Mouse (Mus musculus) CH12F3 (cell line): ENCODE measurements around the gene Eid3.

Source experiments
- in situ Hi-C: fragments of 300-500 bp; cut with MboI; formaldehyde crosslinking; loops from 2 replicates; pipeline ENCODE4 v1.14.3; 2020; ENCODE audit warnings: low sequenced_read_pairs

Eid3 gene

DNA sequence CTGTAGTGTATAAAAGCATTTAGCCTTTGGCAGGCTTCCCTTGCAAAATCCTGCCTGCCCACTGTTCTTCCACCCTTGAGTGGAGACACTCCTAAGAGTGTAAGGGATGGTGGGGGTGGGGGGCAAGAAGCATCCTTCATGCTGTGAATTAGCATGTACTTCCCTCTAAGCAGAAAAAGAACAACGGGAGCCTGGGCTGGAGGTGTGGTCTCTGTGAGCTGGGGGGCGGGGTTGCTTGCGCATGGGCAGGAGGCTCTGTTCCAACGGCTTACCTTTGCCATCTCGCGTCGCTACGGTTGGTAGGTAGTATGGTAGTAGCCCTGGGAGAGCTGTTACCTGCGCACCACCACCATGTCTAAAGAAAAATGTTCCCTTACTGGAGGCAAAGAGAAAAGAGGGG lies at the start of gene Eid3:
Gene Eid3 (plus strand): TSS at position 271 of the 400 bp plus-strand sequence.
- in situ Hi-C loops: no loop called here

DNA sequence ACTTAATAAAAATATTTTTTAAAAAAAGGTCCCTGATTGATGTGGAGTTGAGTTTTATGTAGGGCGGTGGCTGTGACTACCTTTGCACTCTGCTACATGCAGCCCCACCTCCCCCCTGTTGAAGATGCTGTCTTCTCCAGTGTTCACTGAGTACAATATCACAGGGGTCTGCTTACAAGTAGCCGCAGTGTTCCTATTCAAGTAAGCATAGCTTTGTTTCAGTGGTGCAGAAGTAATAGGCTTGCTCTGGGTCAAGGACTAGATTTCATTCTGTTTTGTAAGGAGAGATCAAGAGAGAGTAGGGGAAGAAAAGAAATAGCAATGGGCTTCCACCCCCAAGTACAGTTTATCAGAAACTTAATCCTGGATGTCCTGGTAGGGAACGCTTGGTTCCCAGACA lies 48.9 kb upstream of the Eid3 start:
- in situ Hi-C loops: no loop called here

GRCm38 (mm10) chr10:82817936-82818335 lies 48.5 kb upstream of the Eid3 start:
- in situ Hi-C loops: no loop called here

GRCm38 (mm10) chr10:82818661-82819060 lies 47.8 kb upstream of the Eid3 start:
- in situ Hi-C loops: no loop called here

DNA sequence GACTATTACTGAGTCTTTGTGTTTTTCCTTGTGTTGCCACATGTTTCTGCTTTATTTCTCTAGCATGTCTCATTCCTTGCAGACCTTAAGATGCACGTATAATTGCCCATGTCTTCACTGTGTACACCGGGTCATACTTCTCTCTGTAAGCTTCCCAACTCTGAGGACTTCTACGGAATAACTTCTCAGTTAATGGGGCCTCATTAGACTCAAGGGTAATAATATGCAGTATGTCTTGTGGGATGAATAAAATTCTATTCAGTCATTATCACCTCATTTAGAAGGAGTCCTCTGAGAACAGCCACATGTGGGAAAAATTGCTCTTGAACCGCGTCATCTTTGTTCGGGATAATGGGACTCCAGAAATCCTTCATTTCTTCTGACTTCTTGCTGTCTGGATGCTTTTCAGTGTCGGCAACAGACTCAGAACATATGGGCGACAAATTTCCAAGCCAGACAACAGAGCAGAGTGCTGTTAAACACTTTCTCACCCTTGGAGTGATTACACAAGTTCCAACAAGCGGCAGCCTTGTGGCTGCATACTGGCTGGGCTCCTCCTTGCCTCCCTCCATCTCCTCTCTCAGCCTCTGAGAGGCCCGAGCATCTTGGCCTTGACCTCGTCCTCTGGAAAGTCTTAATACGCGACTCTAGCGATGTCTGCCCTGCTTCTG lies 43.2 kb upstream of the Eid3 start:
- in situ Hi-C loops: no loop called here

DNA sequence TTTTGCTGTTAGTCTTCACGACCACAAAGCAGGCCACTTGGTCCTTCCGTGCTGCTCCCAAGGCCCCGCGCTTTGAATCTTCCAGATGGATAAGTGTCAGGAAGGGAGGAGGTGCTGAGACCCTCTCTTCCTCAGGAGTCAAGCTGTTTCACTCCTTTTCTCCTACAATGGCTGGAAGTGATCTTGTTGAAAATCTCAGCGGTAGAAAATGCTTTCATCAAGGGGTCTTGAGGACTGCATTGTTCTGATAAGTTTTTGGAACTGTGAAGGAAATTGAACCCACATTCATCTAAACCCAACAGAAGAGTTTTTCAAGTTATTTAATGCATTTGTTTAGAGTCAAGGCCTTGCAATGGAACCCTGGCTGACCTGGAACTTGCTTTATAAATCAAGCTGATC lies 42.6 kb upstream of the Eid3 start:
- in situ Hi-C loops: no loop called here

- in situ Hi-C loops: no loop called here
Observed at GRCm38 (mm10) chr10:82824541-82824940, 41.9 kb upstream of the Eid3 start.

DNA sequence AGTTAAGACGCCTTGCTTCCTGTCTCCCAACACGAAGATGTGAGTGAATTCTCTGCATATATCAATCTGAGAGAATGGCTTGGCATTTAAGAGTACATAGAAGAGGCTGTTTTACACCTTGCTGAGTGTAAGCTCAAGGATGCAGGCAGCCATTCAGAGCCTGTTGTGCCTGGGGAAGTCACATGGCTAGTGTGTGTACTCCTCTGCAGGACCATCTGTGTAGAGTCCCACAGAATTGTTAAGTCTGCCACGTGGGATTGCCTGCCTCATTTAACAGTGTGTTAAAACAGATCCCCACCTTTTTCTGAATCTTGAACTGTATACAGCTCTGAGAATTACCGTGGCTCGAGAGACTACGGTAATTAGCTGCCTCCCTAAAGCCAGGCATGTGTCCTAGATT lies 39.9 kb upstream of the Eid3 start:
- in situ Hi-C loops: no loop called here

DNA sequence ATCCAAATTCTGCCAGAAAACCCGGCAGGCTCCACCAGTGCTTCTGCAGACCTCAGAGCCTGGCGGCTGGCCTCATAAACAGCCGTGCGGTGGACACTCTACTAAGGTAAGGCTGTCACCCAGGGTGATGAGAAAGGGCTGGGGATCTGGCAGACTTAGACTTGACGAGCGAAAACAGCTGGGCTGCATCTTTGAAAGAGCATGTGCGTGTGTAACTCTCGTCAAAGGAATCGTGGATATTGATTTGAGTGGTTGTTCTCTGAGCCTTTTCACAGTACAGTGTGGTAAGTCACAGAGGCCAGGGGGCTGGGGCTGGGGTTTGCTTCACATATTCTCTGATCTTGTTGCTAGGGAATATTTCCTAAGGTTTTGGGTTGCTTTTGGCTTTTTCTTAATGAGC lies 32.5 kb upstream of the Eid3 start, which contains the start of gene Txnrd1:
Gene Txnrd1 (plus strand): TSS at position 26 of the 400 bp plus-strand sequence.
- in situ Hi-C loops: no loop called here

GRCm38 (mm10) chr10:82835898-82836297 lies 30.5 kb upstream of the Eid3 start:
- in situ Hi-C loops: no loop called here

DNA sequence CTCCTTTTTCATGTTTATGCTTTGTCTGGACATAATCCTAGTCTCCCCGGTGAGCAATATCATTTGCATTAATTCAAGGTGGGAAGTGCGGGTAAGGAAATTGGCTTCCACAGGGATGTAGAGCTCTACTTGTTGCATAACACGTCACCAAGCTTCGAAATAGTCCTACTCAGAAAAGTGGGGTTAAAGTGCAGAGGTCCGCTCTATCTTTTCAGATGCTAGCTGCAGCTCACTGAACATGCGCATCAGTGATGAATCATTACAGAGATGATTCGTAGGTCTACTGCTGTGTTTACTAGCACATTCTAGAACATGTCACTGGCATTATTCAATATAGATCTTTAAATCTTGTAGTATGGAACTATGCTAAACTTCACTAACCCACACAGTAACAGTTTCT lies 28.0 kb upstream of the Eid3 start:
- in situ Hi-C loops: no loop called here

- in situ Hi-C loops: no loop called here
Observed at GRCm38 (mm10) chr10:82844090-82844489, 22.3 kb upstream of the Eid3 start.

- in situ Hi-C loops: no loop called here
Observed at GRCm38 (mm10) chr10:82844731-82845130, 21.7 kb upstream of the Eid3 start.

DNA sequence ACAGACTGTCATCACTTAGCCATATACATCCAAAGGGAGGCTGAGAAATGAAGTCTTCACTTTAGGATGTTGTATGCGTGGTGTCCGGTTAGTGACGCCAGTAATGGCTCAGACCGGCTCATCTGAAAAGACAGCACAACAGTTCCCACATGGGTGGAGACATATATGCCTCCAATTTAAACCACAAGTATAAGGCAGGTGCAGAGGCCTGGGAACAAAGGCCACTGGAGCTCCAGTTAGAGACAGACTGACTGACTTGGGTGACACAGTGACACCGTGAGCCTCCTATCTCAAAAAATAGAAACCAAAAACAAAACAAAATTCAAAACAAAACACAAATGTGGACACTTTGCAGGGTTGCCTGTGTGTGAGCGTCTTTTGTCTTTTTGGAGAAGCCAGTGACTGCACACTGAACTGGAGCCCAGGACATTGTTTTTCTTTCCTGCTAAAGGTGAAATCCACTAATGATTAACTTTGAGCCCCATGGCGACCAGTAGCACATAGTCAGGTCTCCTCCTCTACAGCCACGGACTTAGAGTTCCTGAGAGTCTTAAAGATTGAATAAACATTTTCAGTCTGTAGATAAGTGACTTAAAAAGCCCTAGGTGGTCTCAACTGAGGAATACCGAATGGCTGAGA lies 18.5 kb upstream of the Eid3 start:
- in situ Hi-C loops: no loop called here

- in situ Hi-C loops: no loop called here
Observed at GRCm38 (mm10) chr10:82849686-82850353, 16.6 kb upstream of the Eid3 start.

DNA sequence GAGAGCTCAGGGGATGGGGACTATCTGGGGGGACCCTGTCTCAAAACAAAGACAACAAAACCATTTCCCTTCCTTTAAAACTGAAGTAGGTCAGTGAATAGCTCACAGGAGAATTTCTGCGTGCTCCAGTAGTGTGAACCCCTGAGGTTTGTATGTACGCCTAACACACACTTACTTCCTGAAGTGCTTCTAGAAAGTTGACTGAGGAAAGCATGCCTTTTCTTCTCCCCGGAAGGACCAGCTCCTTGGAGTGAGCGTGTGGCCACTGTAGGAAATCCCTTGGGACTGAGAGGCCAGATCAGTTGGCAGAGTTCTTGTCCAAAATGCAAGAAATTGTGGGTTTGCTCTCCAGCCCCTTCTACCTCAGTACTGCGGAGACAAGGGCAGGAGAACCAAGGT lies 16.1 kb upstream of the Eid3 start:
- in situ Hi-C loops: no loop called here

DNA sequence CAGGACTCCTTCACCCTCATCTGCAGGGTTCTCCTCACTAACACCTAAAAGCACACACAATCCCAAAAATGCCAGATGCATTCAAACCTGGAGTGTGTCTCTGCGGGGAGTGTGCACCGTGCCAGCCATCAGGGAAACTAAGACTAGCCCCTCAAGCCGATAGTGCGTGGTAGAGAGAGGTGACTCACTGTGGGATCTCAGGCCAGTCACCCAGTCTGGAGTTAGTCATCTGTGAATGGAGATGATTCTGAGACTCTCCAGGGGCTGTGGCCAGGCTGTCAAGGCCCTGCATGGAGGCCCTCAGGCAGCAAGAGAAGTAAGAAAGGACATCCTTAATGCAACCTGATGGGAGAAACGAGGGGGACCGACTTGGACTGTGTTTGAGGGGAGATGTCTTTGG lies 14.7 kb upstream of the Eid3 start:
- in situ Hi-C loops: no loop called here

DNA sequence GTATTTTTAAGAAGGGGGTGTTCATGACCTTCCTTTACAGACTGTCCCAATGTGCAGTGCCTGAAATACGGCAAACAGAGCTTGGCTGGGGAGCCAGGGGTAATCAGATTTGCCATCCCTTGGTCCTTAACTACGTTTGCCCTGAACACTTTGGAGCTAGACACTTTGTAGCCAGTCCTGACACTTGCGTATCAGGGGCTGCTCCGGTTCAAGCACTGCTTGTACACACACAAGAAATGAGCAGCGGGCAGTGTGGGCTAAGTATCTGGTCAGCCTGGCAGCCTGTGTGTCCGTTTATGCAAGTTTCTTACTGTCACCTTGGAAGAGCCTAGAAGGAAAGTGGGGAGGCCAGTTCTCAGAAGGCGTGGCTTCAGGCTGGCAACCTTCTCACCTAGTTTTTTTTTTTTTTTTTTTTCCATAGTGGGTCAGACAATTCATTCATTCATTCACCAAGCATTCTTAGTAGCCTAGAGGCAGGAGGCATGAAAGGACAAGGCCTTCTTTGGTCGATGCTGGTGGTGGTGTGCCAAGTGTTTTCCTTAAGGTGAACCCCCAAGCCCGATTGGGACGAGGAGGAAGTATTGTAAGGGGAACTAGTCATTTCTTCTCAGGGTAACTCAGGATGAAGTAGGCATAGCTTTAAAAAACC lies 8.3 kb upstream of the Eid3 start:
- in situ Hi-C loops: no loop called here

DNA sequence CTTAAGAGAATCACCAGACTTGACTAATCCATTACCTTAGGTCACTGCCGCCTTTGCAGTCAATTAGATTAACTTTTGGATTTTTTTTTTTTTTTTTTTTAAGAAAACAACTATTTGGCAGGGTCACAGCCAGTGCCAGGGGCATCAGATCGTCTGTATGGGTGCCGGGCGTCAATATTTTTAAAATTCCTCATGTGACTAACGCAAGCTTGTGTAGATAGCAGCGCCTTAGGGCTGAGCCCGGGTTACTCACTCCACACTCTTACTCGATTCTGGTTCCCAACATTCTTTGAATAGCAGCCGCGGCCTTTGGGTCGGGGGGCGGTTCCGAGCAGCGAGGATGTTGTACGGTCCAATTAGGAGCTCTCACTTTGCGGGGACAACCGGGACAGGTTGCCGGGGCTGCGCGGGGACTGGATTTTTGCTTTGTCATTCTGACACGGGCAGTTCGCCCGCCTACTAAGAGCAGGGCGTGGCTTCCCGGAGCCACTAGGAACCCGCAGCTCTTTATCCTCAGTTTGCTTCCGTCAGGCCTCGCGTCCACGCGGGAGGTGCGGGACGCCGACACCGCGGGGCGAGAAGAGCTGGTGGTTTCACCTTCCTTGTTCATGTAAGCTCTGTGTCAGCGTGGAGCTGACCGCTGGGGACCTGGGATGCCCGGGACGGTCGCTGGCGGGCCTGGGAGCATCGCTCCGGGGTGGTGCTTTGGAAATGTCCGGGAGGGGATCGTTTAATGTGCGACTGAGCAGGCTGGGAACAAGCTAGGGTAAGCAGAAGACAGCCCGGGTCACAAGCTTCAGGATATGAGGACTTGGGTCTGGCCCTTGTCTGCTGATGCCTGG lies 7.5 kb upstream of the Eid3 start:
- in situ Hi-C loops: no loop called here

DNA sequence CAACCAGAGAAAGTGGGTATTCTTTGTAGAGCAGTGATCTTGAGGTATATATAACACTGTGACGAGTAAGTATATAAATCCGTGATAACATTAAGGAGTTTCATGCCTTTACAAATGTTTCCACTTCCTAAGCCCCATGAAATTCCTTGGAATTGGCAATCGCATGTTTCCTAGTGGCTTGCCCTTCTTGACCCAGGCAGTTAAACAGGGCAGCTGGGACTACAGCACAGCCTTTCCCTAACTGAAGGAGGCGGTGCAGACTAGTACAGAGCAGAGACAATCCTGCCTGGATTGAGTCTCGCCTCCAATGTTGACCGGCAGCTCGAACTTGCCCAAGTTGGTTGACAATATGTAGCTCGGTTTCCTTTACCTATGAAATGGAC lies 6.9 kb upstream of the Eid3 start:
- in situ Hi-C loops: no loop called here
